Mouse (Mus musculus): ENCODE data around the gene Pgm2l1.

- TF ChIP-seq GATA1 (IDR thresholded peaks at IDR 0.05; ENCODE audit: borderline replicate concordance, low read length) (no peak), FLI1 (IDR thresholded peaks at IDR 0.05; ENCODE audit: low read length) (no peak)
Observed at GRCm38 (mm10) chr7:100283298-100283697, 56.1 kb downstream of the Pgm2l1 start.
